Mouse (Mus musculus): ENCODE measurements at regions not wholly inside any gene's neighbourhood (a gene's known extent, or its start where the extent isn't known, plus 50 kb on each side); places are given as distances from the start of the nearest gene placed in this dataset.

DNA sequence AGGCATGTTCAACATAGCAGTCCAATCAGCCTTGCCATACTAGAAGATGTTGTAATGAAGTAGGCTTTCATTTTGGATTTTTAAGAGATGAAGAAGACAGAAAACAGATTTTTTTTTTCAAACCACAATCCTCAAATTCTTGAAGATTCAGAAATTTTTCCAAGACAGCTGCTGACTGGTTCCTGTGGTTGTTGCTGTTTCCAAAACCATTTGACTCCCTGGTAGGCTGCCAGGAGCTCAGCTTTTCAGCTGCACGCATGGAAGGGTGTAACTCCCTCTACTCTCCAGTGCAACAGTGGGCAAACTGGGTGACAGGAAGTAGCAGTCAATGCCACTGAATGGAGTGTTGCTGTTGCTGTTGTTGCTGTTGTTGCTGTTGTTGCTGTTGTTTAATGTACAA lies 72.4 kb upstream of the Tsc22d2 start:
- no peak for ATAC-seq (ENCODE audit: insufficient number of reproducible peaks, low FRiP score, low TSS enrichment)

DNA sequence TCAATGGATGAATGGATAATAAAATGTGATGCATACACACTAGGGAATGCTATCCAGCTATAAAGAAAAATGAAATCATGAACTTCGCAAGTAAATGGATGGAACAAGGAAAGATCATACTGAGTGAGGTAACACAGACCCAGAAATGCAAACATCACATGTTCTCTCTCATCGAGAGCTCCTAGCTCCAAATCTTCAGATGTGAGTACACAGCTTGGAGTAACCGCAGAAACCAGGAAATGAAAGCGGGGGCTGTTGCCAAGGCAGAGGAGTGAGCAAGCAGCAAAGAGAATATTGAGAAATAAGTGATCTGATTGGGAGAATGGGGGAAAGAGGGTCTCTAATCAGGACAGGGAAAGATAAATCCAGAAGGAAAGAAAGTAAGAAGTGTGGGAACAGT lies 52.0 kb upstream of the Tsc22d2 start:
- no peak for ATAC-seq (ENCODE audit: insufficient number of reproducible peaks, low FRiP score, low TSS enrichment)

DNA sequence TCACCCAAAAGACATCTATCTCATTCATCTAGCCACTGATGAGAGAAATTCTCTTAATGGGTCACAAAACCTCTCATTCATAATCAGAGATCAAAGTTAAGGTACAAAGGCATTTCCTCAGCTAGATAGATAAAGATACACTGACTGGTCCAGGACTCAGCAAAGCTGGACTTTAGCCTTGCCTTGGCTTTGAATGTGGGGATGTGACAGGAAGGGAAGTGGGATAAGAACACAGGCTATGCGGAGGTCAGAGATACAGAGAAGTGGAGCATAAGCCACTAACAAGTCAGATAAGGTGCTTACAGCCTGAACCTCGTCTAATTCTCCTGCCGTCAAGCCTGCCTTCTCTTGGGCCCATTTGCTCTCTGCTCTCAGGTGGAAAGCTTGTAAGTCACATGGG lies 50.0 kb upstream of the Tsc22d2 start:
- ATAC-seq (ENCODE audit: insufficient number of reproducible peaks, low FRiP score, low TSS enrichment) = no peak
